Mouse (Mus musculus): ENCODE measurements around the gene Tada2a. TPM values are rescaled to one million over a fixed set of nuclear protein-coding genes. Genes with fewer than 3 reads are reported as not detected.

The Tada2a gene
- polyA plus RNA-seq, 1 experiment: 10.2 TPM

DNA sequence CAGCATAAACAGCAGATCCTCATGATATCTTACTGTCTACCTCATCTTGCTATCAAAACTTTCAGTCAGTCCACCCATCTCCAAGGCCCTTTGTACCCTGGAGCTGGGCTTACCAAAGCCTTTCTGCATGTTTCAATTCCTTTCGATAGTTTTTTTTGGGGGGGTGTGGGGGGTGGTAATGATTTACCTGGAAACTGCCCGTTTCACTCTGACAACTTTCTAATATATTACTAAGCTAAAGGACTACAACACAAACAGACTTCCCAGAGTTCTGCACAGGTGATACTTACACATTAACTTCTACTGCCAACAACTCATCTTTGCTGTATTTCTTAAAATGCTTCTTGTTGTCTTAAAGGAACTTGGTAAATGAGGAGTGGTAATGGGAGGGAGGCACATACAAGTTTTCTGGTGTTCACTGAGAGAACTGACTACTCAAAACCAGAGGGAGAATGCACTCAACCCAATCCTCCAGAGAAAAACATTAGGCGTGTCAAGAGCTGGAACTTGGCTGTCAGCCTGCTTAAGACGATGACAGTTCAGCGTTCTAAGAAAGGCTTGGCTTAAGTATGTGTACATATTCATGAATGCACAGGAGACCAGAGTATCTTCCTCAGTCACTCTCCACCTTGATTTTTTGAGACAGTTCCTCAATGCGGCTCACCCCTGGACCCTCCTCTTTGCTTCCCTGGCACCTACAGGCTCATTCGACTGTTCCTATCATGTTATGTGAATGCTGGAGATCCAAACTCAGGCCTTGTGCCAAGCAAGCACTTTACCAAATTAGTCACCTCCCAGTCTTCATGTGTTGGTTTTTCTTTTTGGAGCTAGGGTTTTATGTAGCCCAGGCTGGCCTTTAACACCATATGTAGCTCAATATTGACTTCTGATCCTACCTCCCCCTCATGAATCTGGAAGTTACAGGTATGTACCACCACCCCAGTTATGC lies 55.3 kb downstream of the Tada2a start:
- H3K79me3 ChIP-seq (ENCODE audit: low read depth): no peaks in the 10 kb centered on the region
- H3K4me3 ChIP-seq (ENCODE audit: insufficient read depth, poor library complexity, severe bottlenecking): no peak overlapping the region
- no peaks in the 10 kb centered on the region for H3K27me3 ChIP-seq (ENCODE audit: control insufficient read depth, insufficient read depth, insufficient read length)
- no peaks in the 10 kb centered on the region for H3K79me2 ChIP-seq (ENCODE audit: control insufficient read depth, insufficient read depth)
- no peak overlapping the region for H3ac ChIP-seq (ENCODE audit: control insufficient read depth, insufficient read length, low read depth)
- no peak for TF ChIP-seq MYOG (IDR thresholded peaks at IDR 0.05; ENCODE audit: control insufficient read depth, extremely low read depth, insufficient read length)
- TF ChIP-seq MYOD1 (IDR thresholded peaks at IDR 0.05; ENCODE audit: control insufficient read depth, insufficient read length, low read depth): no peak
- no peak for TF ChIP-seq CEBPB (IDR thresholded peaks at IDR 0.05; ENCODE audit: low read depth)
- TF ChIP-seq CTCF (IDR thresholded peaks at IDR 0.05; ENCODE audit: control insufficient read depth, insufficient read depth, insufficient read length): no peak
- peaks cover 4% of the 10 kb centered on the region for H3K36me3 ChIP-seq (ENCODE audit: control insufficient read depth, insufficient read depth)

DNA sequence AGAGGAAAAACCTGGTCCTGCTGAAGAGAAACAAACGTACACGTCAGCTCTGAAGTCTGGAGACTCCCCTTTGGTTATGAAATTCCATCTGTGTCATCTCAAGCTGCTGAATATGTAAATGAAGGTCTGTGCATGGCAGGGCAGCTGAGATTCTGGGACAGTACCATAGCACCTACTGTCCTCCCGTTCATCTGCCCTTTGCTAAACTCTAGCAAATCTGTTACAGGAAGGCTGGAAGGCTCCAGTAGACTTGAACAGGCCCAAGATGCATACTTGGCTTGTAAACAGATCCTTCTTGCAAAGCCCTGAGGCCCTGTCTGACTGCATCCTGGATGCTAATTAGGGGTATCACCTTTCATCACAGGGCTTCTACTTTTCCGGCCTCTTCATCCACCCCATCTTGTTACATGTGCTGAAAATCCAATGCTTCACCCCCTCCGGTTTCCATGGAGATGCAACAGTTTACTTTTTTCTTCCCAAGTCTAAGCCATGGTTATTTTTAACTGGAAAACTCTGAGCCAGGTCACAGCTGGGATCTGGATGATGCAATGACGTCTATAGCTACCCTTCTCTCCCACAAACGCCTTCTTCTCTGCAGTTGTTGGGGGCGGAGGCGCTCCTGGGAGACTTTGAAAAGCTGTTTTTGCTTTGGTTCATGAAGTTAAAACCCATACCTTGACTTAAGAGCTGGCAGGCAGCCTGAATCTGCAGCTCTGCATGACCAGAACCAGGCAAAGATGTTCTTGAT lies 56.3 kb downstream of the Tada2a start:
- no peaks in the 10 kb centered on the region for H3K79me3 ChIP-seq (ENCODE audit: low read depth)
- no peaks in the 10 kb centered on the region for H3K27me3 ChIP-seq (ENCODE audit: control insufficient read depth, insufficient read depth, insufficient read length)
- no peak overlapping the region for H3K4me3 ChIP-seq (ENCODE audit: insufficient read depth, poor library complexity, severe bottlenecking)
- H3K79me2 ChIP-seq (ENCODE audit: control insufficient read depth, insufficient read depth): no peaks in the 10 kb centered on the region
- no peak overlapping the region for H3ac ChIP-seq (ENCODE audit: control insufficient read depth, insufficient read length, low read depth)
- peak; percentile 70 for TF ChIP-seq CEBPB (IDR thresholded peaks at IDR 0.05; ENCODE audit: low read depth)
- no peak for TF ChIP-seq MYOG (IDR thresholded peaks at IDR 0.05; ENCODE audit: control insufficient read depth, extremely low read depth, insufficient read length)
- peaks cover under 1% of the 10 kb centered on the region for H3K36me3 ChIP-seq (ENCODE audit: control insufficient read depth, insufficient read depth)

DNA sequence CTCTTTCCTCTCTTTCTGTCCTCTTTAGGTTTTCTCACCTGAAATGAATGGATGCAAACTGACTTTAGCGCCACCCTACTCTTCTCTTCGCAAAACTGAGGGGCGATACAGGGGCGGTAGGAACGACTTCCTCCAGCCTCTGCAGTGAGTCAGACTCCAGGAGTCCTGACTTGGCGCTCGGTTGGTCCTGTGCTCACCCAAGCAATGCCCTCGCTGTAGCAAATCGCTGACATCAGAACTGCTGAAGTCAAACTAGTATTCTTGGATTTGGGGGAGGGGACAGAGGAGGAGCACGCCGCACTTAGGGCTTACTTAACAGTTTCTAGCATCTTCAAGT lies 60.4 kb downstream of the Tada2a start, which contains the start of gene Dusp14:
Dusp14 (minus strand) TSS at position 228 of the 337 bp plus-strand sequence.
- Histone ChIP-seq H3K4me3 (ENCODE audit: insufficient read depth, poor library complexity, severe bottlenecking) (peak within 1 kb of the TSS; percentile 56), H3ac (ENCODE audit: control insufficient read depth, insufficient read length, low read depth) (peak within 1 kb of the TSS; percentile 97), H3K27me3 (ENCODE audit: control insufficient read depth, insufficient read depth, insufficient read length) (no peaks in the 10 kb centered on the region), H3K79me3 (ENCODE audit: low read depth) (peaks cover 10% of the 10 kb centered on the region), H3K36me3 (ENCODE audit: control insufficient read depth, insufficient read depth) (no peaks in the 10 kb centered on the region), H3K79me2 (ENCODE audit: control insufficient read depth, insufficient read depth) (peaks cover 27% of the 10 kb centered on the region)
- TF ChIP-seq MYOG (IDR thresholded peaks at IDR 0.05; ENCODE audit: control insufficient read depth, extremely low read depth, insufficient read length) (no peak), MYOD1 (IDR thresholded peaks at IDR 0.05; ENCODE audit: control insufficient read depth, insufficient read length, low read depth) (no peak), CEBPB (IDR thresholded peaks at IDR 0.05; ENCODE audit: low read depth) (no peak), FOSL1 (IDR thresholded peaks at IDR 0.05; ENCODE audit: insufficient read depth, low read length, poor library complexity, severe bottlenecking) (no peak), CTCF (IDR thresholded peaks at IDR 0.05; ENCODE audit: control insufficient read depth, insufficient read depth, insufficient read length) (no peak), MAX (IDR thresholded peaks at IDR 0.05) (no peak), USF1 (IDR thresholded peaks at IDR 0.05; ENCODE audit: low read depth) (no peak)

DNA sequence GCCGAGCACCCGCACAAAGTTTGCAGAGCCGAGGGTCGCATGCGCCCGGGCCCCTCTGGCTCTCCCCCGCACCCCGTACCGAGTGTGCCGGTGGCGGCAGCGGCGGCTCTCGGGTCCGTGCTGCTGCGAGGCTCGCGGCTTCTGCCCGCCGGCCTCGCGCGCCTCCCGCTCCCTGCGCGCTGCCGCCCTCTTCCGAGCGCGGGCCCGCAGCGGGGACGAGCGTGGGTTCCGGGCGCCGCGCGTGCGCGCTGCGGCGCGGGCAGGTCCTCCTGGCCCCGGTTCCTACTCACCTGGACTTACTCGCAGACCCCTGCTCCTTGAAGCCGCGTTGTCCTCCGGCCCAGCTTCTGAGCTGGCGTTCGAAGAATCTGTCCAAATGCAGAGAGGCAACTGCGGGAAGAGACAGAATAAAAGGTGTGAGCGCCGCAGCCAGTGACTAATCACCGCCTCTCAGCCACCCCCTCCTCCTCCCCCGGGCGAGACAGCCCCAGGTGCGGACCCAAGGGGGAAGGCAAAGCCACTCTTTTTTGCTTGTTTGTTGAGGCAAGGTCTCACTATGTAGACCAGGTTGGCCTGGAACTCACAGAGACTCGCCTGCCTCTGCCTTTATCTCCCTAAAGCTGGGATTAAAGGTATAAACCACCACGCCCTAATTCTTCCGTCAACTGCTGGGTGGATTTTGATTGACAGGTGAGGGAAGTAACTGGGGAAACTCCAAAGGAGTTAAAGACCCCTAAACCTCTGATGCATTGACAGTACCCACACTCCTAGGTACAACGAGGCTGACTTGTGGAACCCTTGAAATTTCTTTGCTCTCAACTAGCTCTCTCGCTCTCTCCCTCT lies 61.0 kb downstream of the Tada2a start:
- Histone ChIP-seq H3K36me3 (ENCODE audit: control insufficient read depth, insufficient read depth) (no peaks in the 10 kb centered on the region), H3K4me3 (ENCODE audit: insufficient read depth, poor library complexity, severe bottlenecking) (peak overlapping the region; percentile 56), H3K79me3 (ENCODE audit: low read depth) (peaks cover 14% of the 10 kb centered on the region), H3K27me3 (ENCODE audit: control insufficient read depth, insufficient read depth, insufficient read length) (no peaks in the 10 kb centered on the region), H3ac (ENCODE audit: control insufficient read depth, insufficient read length, low read depth) (peak overlapping the region; percentile 97), H3K79me2 (ENCODE audit: control insufficient read depth, insufficient read depth) (peaks cover 33% of the 10 kb centered on the region)
- TF ChIP-seq MYOG (IDR thresholded peaks at IDR 0.05; ENCODE audit: control insufficient read depth, extremely low read depth, insufficient read length): no peak
- TF ChIP-seq MAX (IDR thresholded peaks at IDR 0.05): peak; percentile 23

DNA sequence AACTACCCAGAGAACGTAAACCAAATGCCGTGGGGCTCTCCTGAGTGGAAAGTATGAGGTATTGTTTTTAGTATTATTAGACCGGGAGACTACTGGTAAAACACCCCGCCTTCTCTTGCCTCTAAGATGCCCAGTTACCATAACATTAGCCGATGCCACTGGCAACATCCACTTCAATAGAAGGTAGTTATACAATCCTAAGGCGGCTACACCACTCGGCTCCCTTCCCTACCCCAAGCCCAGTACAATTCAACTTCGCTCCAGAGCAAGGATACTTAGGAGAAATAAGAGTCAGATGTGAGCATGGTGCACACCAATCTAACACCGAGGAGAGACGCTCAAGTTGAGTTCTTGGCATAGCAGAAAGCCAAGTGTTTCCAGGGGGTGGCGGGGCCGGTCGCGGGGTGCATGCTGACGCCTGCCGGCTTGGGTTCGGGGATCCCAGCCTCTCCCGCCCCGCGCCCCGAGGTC lies 61.6 kb downstream of the Tada2a start:
- Histone ChIP-seq H3K79me2 (ENCODE audit: control insufficient read depth, insufficient read depth) (peaks cover 36% of the 10 kb centered on the region), H3ac (ENCODE audit: control insufficient read depth, insufficient read length, low read depth) (peak overlapping the region; percentile 97), H3K36me3 (ENCODE audit: control insufficient read depth, insufficient read depth) (no peaks in the 10 kb centered on the region), H3K79me3 (ENCODE audit: low read depth) (peaks cover 14% of the 10 kb centered on the region), H3K27me3 (ENCODE audit: control insufficient read depth, insufficient read depth, insufficient read length) (no peaks in the 10 kb centered on the region), H3K4me3 (ENCODE audit: insufficient read depth, poor library complexity, severe bottlenecking) (peak overlapping the region; percentile 56)
- TF ChIP-seq MAX (IDR thresholded peaks at IDR 0.05) (no peak), CEBPB (IDR thresholded peaks at IDR 0.05; ENCODE audit: low read depth) (no peak), MYOG (IDR thresholded peaks at IDR 0.05; ENCODE audit: control insufficient read depth, extremely low read depth, insufficient read length) (no peak), MYOD1 (IDR thresholded peaks at IDR 0.05; ENCODE audit: control insufficient read depth, insufficient read length, low read depth) (no peak), USF1 (IDR thresholded peaks at IDR 0.05; ENCODE audit: low read depth) (no peak), CTCF (IDR thresholded peaks at IDR 0.05; ENCODE audit: control insufficient read depth, insufficient read depth, insufficient read length) (no peak), FOSL1 (IDR thresholded peaks at IDR 0.05; ENCODE audit: insufficient read depth, low read length, poor library complexity, severe bottlenecking) (no peak)
